Mouse (Mus musculus) liver, embryonic 15.5 days (tissue): ENCODE data around the gene Slc7a14. TPM values are rescaled to one million over a fixed set of nuclear protein-coding genes. Genes with fewer than 3 reads are reported as not detected.

Experiments used
- ATAC-seq: fragments of 200-750 bp; cut with Nextera tagmentation; 2 replicates; pipeline ENCODE4 v1.8.0; 2017; ENCODE audit warnings: moderate number of reproducible peaks, mild to moderate bottlenecking, moderate library complexity; ENCODE audit not compliant: insufficient read depth
- H3K27ac ChIP-seq: fragments of 300-500 bp; sonication (generic); replicated peaks from 2 replicates; pipeline ENCODE4 v1.5.1; 2015; ENCODE audit warnings: mild to moderate bottlenecking, inconsistent platforms
- H3K27me3 ChIP-seq: fragments of 300-500 bp; sonication (generic); 2 replicates; pipeline ENCODE4 v1.6.1; 2015; ENCODE audit warnings: mild to moderate bottlenecking, inconsistent platforms
- H3K36me3 ChIP-seq: fragments of 300-500 bp; sonication (generic); replicated peaks from 2 replicates; pipeline ENCODE4 v1.6.1; 2015; ENCODE audit warnings: moderate library complexity, mild to moderate bottlenecking, inconsistent platforms
- H3K4me1 ChIP-seq: fragments of 300-500 bp; sonication (generic); replicated peaks from 2 replicates; pipeline ENCODE4 v1.6.1; 2015; ENCODE audit warnings: inconsistent platforms
- H3K4me2 ChIP-seq: fragments of 300-500 bp; sonication (generic); 2 replicates; pipeline ENCODE4 v1.6.1; 2015; ENCODE audit warnings: moderate library complexity, mild to moderate bottlenecking, inconsistent platforms
- H3K4me3 ChIP-seq: fragments of 300-500 bp; sonication (generic); replicated peaks from 2 replicates; pipeline ENCODE4 v1.5.1; 2015; ENCODE audit warnings: mild to moderate bottlenecking, inconsistent platforms
- H3K9ac ChIP-seq: fragments of 300-500 bp; sonication (generic); 2 replicates; pipeline ENCODE4 v1.6.1; 2015; ENCODE audit warnings: moderate library complexity, mild to moderate bottlenecking, inconsistent platforms
- H3K9me3 ChIP-seq: fragments of 300-500 bp; sonication (generic); replicated peaks from 2 replicates; pipeline ENCODE4 v1.6.1; 2016; ENCODE audit warnings: inconsistent platforms
- WGBS: fragments of 180-500 bp; shearing (Covaris S2); methylation state at CpG from one replicate; pipeline ENCODE4 v1.1.7; 2015; ENCODE audit warnings: mixed read lengths; ENCODE audit not compliant: insufficient replicate concordance; 5-methylcytosine and 5-hydroxymethylcytosine counted together
- polyA plus RNA-seq: library from polyadenylated mRNA; unstranded; fragments of >200 nt; fragmentation: Nextera tagmentation; extraction: Ambion mirVana; gene quantifications from 2 replicates; pipeline ENCODE4 v1.2.1, GENCODE M21; 2015

The Slc7a14 gene
- polyA plus RNA-seq, 1 experiment from 2014 or later = 0.03 TPM

DNA sequence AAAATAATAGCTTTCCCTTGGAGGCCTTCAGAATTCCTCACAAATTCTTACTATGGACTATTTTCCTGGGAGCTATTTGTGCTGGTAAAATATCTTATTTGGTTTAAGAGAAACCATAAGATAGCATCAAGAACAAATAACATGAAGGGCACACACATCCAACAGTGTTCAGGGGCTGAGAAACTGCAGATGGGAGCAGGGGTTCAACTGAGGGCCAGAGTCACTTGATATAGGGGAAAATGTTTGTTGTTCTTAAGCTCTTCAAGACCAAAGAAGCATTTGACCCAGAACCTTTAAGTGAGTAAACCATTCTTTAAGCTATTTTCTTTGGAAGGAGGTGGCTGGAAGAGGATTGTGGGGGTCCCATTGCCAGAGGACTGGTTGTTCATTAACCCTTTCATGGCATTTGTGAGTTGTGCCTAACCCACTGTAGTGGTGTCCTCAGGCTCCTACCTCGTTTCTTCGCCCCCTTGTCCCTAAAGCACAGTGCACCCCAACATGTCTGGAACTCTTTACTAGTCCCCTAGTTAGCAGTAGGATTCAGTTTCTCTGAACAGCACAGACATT is 76.3 kb downstream of the Slc7a14 start:
- Histone ChIP-seq H3K9me3 (no peaks in the 10 kb centered on the region), H3K36me3 (no peaks in the 10 kb centered on the region), H3K4me3 (no peak overlapping the region), H3K27me3 (no peaks in the 10 kb centered on the region), H3K9ac (no peak overlapping the region), H3K27ac (no peak overlapping the region), H3K4me2 (no peak overlapping the region), H3K4me1 (no peaks in the 10 kb centered on the region)
- 75% methylated on average over 2 of the region's 2 CpGs for WGBS
- ATAC-seq = no peak

GRCm38 (mm10) chr3:31229281-31229680 is 80.9 kb downstream of the Slc7a14 start:
- WGBS = 61% methylated on average over 5 of the region's 5 CpGs
- H3K4me1 ChIP-seq = no peaks in the 10 kb centered on the region
- H3K27me3 ChIP-seq = no peaks in the 10 kb centered on the region
- H3K4me3 ChIP-seq = no peak overlapping the region
- no peak overlapping the region for H3K4me2 ChIP-seq
- H3K9me3 ChIP-seq = no peaks in the 10 kb centered on the region
- ATAC-seq = no peak
- H3K9ac ChIP-seq = no peak overlapping the region
- H3K27ac ChIP-seq = no peak overlapping the region
- no peaks in the 10 kb centered on the region for H3K36me3 ChIP-seq

GRCm38 (mm10) chr3:31228487-31228886 is 81.7 kb downstream of the Slc7a14 start:
- ATAC-seq = no peak
- Histone ChIP-seq H3K4me2 (no peak overlapping the region), H3K4me3 (no peak overlapping the region), H3K27ac (no peak overlapping the region), H3K27me3 (no peaks in the 10 kb centered on the region), H3K9me3 (no peaks in the 10 kb centered on the region), H3K9ac (no peak overlapping the region), H3K4me1 (no peaks in the 10 kb centered on the region), H3K36me3 (no peaks in the 10 kb centered on the region)
- 67% methylated on average over 2 of the region's 2 CpGs for WGBS

- Histone ChIP-seq H3K4me2 (no peak overlapping the region), H3K4me1 (no peaks in the 10 kb centered on the region), H3K4me3 (no peak overlapping the region), H3K27ac (no peak overlapping the region), H3K36me3 (no peaks in the 10 kb centered on the region), H3K9me3 (no peaks in the 10 kb centered on the region), H3K9ac (no peak overlapping the region), H3K27me3 (no peaks in the 10 kb centered on the region)
- 76% methylated on average over 17 of the region's 17 CpGs for WGBS
- no peak for ATAC-seq
Observed at GRCm38 (mm10) chr3:31223551-31223950, 86.6 kb downstream of the Slc7a14 start.

- Histone ChIP-seq H3K4me1 (no peaks in the 10 kb centered on the region), H3K9me3 (no peaks in the 10 kb centered on the region), H3K4me2 (no peak overlapping the region), H3K36me3 (no peaks in the 10 kb centered on the region), H3K4me3 (no peak overlapping the region), H3K9ac (no peak overlapping the region), H3K27me3 (no peaks in the 10 kb centered on the region), H3K27ac (no peak overlapping the region)
- 60% methylated on average over 4 of the region's 4 CpGs for WGBS
- ATAC-seq = no peak
Observed at GRCm38 (mm10) chr3:31220040-31220439, 90.1 kb downstream of the Slc7a14 start.

GRCm38 (mm10) chr3:31219483-31219882 is 90.7 kb downstream of the Slc7a14 start:
- no peak overlapping the region for H3K4me3 ChIP-seq
- no peak for ATAC-seq
- H3K27me3 ChIP-seq = no peaks in the 10 kb centered on the region
- WGBS = 61% methylated on average over 7 of the region's 7 CpGs
- H3K4me2 ChIP-seq = no peak overlapping the region
- H3K9ac ChIP-seq = no peak overlapping the region
- no peaks in the 10 kb centered on the region for H3K36me3 ChIP-seq
- no peak overlapping the region for H3K27ac ChIP-seq
- no peaks in the 10 kb centered on the region for H3K4me1 ChIP-seq
- H3K9me3 ChIP-seq = no peaks in the 10 kb centered on the region

- Histone ChIP-seq H3K36me3 (no peaks in the 10 kb centered on the region), H3K4me1 (no peaks in the 10 kb centered on the region), H3K4me3 (no peak overlapping the region), H3K9ac (no peak overlapping the region), H3K27ac (no peak overlapping the region), H3K4me2 (no peak overlapping the region), H3K9me3 (no peaks in the 10 kb centered on the region), H3K27me3 (no peaks in the 10 kb centered on the region)
- 66% methylated on average over 10 of the region's 10 CpGs for WGBS
- no peak for ATAC-seq
Observed at GRCm38 (mm10) chr3:31217523-31217922, 92.7 kb downstream of the Slc7a14 start.

DNA sequence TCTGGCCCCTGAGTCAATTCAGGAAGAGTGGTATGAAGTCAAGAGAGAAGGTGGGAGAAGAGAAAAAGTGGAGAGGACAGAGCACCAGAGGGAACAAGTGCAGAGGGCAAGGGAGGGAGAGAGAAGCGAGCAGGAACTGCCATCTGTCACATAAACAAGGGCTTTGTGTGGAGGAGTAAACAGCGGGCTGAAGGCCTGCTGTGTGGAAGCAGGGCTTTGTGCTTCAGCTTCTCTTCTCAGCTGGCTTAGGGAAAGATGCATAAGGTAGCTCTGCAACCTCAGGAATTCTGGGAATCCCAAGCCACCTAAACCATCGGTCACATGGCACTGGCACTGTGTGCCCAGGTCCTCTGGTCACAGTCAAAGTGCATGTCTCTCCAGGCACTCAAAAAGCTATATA is 96.4 kb downstream of the Slc7a14 start:
- Histone ChIP-seq H3K9me3 (no peaks in the 10 kb centered on the region), H3K4me2 (no peak overlapping the region), H3K27me3 (no peaks in the 10 kb centered on the region), H3K36me3 (no peaks in the 10 kb centered on the region), H3K9ac (no peak overlapping the region), H3K27ac (no peak overlapping the region), H3K4me1 (no peaks in the 10 kb centered on the region), H3K4me3 (no peak overlapping the region)
- ATAC-seq = no peak
- 52% methylated on average over 3 of the region's 3 CpGs for WGBS

DNA sequence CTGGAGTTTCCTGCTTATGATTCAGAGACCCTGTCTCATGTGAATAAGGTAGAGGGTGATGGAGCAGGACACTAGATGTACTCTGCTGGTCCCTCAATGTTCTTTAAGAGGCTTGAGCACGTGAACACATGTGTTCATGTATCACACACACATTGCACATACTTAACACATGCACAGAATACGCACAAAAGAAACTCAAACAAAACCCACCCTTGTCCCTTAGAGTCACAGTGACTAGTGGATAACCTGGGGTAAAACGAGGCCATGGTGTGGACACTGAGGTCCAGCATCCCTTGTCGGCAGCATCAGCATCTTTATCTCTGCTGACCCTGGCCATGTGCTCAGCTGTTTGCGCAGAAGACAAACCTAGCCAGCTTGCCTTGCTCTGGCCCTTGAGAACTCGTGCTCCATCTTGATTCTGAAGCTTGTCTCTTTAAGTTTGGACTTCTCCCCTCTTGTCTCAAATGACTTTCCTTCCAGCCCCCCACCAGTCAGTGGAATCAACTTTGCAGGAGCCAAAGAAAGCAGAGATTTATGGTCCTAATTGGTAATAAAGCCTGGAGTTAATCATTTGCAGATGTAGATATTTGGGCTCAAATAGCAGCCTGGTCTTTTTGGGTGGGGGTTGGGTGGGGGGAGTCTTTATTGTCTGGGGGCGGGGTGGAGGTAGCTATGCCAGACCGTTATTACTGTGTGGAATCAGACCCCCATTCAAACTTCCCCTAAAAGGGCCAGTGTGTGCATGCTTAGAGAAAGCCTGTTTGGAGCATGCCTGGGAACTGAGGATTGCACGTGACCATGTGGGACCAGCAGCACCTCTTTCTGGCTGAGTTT is 97.8 kb downstream of the Slc7a14 start:
- ATAC-seq = no peak
- Histone ChIP-seq H3K4me3 (no peak overlapping the region), H3K36me3 (no peaks in the 10 kb centered on the region), H3K9ac (no peak overlapping the region), H3K9me3 (no peaks in the 10 kb centered on the region), H3K27me3 (no peaks in the 10 kb centered on the region), H3K27ac (no peak overlapping the region), H3K4me2 (no peak overlapping the region), H3K4me1 (no peaks in the 10 kb centered on the region)
- WGBS = 46% methylated on average over 9 of the region's 9 CpGs

DNA sequence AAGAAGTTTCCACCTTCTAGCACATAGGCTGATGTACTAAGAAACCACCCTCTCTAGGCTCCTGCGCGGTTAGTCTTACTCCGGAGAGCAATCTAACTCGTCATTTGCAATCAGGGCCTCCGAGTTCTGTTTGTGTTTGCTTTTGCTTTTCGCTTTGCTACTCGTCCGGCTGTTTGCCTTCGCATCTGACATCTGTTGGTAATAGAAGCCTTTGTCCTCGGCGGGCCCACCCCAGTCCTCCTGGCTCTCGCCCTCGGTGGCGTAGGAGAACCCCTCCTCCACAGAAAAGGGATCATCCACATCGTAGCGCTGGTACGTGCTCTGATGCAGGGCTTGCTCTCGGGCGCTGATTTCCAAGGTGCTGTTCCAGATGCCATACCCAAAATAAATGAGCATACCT is 101.2 kb downstream of the Slc7a14 start:
- no peaks in the 10 kb centered on the region for H3K36me3 ChIP-seq
- ATAC-seq = no peak
- WGBS = 26% methylated on average over 19 of the region's 19 CpGs
- H3K9ac ChIP-seq = no peak overlapping the region
- H3K4me3 ChIP-seq = no peak overlapping the region
- H3K27me3 ChIP-seq = no peaks in the 10 kb centered on the region
- H3K4me2 ChIP-seq = no peak overlapping the region
- H3K27ac ChIP-seq = no peak overlapping the region
- H3K9me3 ChIP-seq = no peaks in the 10 kb centered on the region
- no peaks in the 10 kb centered on the region for H3K4me1 ChIP-seq

- Histone ChIP-seq H3K27ac (no peak overlapping the region), H3K36me3 (no peaks in the 10 kb centered on the region), H3K9ac (no peak overlapping the region), H3K27me3 (no peaks in the 10 kb centered on the region), H3K4me2 (no peak overlapping the region), H3K9me3 (no peaks in the 10 kb centered on the region), H3K4me1 (no peaks in the 10 kb centered on the region), H3K4me3 (no peak overlapping the region)
- 19% methylated on average over 6 of the region's 6 CpGs for WGBS
- ATAC-seq = no peak
Observed at GRCm38 (mm10) chr3:31208458-31208994, 101.7 kb downstream of the Slc7a14 start.
